Mouse (Mus musculus) cerebellum, adult (tissue): ENCODE measurements around the gene Rpl12.
"Not testable (repeated sequence)": the region's sequence is repeated elsewhere in the genome, so short reads cannot be mapped to it uniquely, and the experiment has no call there.

Experiments used
- ATAC-seq: cut with Nextera tagmentation; 2 replicates; pipeline ENCODE4 v1.9.2; 2017; ENCODE audit warnings: mild to moderate bottlenecking, moderate library complexity, mixed read lengths; ENCODE audit not compliant: insufficient number of reproducible peaks, low FRiP score, low TSS enrichment

Gene Rpl12

DNA sequence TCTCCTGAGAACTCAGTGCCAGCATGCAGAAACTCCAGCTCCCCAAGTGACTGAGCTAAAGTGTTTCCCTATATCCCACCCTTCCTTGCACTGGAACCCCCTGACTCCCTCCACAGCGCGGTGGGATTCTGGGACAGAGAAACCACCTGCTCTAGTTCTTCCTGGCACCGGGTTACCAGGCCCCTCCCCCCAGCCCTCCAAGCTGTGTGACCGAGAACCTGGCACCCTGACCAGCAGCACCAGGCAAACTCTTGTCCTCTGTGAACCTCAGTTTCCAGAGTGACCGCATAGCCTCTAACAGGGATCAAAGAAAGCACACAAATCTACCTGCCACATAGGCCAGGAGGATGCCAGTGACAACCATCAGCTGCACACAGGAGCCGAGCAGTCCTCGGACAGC, 18.3 kb downstream of the Rpl12 start:
- ATAC-seq = no peak

GRCm38 (mm10) chr2:32981281-32981680, 19.9 kb downstream of the Rpl12 start:
- ATAC-seq = peak; percentile 12; the same call in 1 of the 2 replicates

DNA sequence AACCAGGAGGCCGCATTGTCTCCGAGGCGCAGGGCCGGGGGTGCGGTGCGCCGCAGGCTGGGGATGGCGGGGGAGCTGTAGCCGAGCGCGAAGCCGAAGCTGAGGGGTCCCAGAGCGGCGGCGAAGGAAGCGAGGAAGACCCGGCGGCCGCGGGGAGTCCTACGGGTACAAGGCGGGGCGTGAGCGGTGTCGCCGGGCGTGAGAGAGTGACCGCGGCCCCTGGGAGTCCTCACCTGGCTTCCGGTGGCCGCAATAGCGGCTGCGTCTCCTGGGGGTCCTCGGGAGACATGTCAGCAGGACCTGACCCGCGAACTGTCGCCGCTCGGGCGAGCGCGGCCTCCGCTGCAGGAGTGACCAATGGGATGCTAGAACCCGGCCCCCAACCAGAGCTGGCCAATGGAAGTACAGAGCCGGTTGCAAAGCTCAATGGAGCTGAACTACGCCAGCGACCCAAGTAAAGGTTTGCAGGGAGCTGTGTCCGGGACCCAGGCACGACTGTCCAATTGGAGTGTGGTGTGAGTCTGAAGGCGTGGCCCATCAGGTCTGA, 20.4 kb downstream of the Rpl12 start, which contains the start of gene Slc2a8:
Slc2a8 (minus strand) TSS at position 359 of the 547 bp plus-strand sequence.
- peak; percentile 99 for ATAC-seq

GRCm38 (mm10) chr2:32982700-32983099, 21.3 kb downstream of the Rpl12 start:
- no peak for ATAC-seq

DNA sequence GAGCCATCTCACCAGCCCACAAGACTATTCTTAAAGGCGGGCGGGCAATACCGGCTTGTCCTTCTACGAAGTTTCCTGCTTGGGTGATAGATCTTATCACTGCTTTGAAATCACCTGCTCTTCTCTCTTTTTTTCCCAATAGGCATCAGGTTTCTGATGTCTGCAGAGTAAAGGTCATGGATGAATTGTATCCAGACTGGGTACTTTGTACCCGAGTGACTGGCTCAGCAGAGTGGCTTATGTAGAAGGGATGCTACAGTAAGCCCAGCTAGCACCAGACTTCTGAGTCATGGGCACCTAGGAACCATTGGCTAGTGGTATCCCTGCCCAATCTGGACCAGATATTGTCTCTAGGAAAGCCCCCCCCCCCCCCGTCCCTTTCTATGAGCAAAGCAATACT, 22.3 kb downstream of the Rpl12 start:
- ATAC-seq = no peak

DNA sequence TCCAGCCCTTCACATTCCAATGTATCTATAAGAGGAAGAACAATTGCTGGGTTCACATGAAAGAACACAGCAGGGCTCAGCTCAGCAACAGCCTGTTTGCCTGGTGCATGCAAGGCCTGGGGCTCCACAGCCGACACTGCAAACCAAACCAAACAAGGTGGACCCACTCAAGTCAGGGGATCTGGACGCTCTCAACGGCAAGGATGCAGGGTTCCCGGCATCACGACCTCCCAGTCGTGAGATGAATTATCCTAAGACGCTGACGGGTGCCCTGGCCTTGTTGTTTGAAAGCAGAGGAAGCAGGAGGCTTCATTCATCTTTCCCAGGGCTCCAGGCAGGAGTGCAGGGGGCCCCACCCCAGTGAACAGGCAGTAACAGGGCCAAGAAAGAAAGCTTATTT, 24.5 kb downstream of the Rpl12 start:
- ATAC-seq = no peak

DNA sequence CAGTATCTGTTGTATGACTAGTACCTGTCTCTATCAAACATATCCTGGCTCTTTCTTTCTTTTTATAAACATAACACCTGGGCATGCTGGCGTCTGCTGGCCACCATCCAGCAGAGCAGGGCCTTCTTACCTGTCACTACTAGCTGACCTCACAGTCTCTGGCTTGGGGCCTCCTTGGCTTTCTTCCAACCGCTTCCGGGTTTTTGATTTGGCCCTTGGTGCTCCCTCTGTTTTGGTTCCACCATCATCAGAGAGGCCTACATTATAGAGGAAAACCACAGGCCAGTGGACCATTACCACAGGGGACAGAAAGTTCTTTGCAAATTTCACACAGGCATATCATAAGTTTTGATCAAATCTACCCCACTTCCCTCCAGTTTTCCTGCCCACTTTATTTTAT, 28.0 kb downstream of the Rpl12 start:
- no peak for ATAC-seq

GRCm38 (mm10) chr2:32990167-32990832, 28.9 kb downstream of the Rpl12 start:
- ATAC-seq = no peak

DNA sequence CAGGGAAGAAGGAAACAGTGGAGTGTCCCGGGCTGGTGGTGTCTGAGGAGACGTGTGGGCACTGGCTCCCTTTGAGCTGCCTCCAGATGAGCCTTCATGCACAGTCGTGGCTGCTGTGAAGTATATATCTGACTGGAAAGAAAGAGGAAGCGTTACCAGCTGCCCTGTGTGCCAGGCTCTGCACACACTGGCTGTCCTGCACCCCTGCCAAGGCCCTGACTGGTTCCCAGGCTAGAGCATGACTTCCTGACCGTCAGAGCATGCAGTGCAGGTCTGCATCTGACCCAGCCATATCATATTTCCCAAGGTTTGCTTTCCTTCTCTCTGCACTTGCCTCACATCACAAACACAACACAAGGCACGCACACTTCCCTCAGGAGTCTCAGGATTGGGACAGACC, 30.8 kb downstream of the Rpl12 start:
- no peak for ATAC-seq

DNA sequence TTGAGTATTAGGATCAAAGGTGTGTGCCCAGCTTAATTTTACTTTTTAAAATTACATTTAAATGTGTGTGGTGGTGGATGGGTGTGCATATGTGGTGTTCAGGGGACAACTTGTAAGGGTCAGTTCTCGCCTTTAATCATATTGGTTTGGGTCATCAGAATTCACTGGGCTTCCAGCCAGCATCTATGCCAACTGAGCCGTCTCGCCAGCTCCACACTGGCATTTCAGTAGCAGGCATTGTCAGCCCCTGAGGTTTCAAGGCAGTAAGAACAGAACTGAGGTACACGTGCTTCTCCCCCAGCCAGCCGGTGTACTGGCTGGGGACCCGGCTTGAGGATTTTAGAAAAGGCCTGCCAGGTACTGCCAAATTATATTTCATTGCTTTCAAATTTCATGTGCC, 35.7 kb downstream of the Rpl12 start:
- ATAC-seq = no peak

DNA sequence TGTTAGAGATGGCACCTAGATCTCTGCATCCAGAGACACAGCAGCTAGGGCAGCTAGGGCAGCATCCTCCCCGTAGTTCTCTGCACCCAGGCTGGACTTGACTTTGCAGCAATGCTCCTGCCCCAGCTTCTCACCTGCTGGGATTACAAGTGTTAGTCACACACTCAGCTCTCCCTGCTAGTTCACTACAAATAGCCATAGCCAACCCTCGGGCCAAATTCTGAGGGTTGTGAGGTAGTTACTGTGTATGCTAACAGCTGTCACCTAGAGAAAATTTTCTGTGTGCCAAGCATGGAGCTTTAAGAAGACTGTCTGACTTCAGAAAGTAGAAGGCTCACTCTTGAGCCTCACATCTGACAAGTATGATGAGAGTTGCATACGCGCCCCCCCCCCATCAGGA, 36.4 kb downstream of the Rpl12 start:
- ATAC-seq = no peak

DNA sequence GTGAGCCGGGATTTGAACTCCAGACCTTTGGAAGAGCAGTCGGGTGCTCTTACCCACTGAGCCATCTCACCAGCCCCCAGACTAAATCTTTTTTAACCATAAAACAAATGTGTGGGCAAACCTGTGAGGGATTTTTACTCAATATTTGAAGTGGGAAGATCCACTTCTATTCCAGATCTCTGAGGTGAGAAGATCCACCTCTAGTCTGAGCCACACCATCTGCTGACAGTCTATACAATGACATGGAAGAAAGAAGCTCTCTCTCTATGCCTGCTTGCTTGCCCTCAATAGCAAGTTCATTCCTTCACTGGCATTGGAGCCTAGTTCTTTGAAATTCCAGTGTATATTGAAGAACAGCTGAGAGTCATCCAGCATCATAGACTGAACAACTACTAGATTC, 38.4 kb downstream of the Rpl12 start:
- no peak for ATAC-seq

DNA sequence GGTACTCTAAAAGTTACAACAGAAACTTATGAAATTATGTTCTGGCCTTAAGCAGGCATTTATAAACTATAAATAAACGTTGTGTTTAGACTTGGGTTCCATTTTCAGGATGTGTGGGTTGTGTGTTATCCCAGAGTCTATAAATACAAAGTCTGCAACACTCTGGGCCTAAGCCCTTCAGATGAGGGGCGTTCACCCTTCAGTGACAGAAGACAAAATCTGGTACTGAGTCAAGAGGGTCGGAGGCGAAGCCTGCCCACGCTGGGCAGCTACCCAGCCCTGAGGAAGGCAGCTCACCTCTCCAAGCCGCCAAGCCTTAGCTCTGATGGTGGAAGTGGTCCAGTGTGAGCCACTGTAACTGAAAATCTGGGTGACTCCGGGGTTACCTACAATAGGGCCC, 40.8 kb downstream of the Rpl12 start:
- no peak for ATAC-seq

- ATAC-seq = peak; percentile 72; the same call in 1 of the 2 replicates
Measured at GRCm38 (mm10) chr2:33005041-33005440, 43.7 kb downstream of the Rpl12 start.

DNA sequence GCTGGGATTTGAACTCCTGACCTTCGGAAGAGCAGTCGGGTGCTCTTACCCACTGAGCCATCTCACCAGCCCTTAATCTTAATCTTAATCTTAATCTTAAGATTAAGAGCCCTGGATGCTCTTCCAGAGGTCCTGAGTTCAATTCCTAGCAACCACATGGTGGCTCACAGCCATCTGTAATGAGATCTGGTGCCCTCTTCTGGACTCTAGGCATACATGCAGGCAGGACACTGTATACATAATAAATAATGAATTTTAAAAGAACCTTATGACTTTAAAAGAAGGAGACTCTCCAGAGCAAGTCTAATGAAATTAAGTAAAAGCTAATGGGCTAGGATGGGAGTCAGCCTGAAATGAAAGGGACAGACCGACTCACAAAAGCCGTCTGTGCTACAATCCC, 47.7 kb downstream of the Rpl12 start:
- not testable (repeated sequence) for ATAC-seq

DNA sequence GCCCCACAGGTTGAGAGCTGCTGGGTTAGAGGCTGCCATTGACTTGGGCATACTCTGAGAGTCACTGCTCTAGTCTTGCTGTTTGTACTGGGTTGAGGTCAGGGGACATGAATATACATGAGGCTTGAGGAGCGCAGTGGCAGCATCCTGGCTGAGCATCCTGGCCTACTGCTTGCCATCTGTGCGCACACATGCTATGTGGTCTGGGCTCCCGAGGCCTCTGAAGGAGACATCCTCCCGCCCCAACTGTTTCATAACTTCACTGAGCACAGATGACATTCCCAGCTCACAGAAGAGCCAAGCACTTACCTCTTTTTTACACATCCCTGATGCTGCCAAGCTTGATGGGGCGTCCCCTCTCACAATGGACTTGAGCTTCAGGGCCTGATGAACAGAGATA, 53.5 kb downstream of the Rpl12 start:
- ATAC-seq = peak; percentile 96
